Mouse (Mus musculus): ENCODE measurements around the gene Slc39a12.

Slc39a12 gene

DNA sequence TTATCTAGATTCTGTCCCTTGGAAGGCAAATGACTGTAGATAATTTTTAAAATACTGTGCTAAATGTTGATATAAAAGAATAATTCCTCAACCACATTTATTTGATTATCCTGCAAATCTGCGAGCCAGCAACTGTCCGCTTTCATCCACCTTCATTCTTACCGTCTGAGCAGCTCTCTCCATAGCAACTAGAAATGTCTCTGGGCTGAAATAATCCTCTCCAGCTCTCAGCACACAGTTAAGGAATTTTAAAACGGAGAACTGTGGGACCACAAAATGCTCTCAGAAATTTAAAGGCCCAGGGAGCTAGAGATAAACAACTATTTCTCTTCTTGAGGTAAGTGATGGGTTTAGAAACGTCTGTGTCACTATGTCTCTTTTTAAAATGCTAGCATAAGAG, at the start of gene Slc39a12:
Gene Slc39a12, plus strand, starts transcription at position 155 of the 400 bp plus-strand sequence.
- no peak for DNase-seq

DNA sequence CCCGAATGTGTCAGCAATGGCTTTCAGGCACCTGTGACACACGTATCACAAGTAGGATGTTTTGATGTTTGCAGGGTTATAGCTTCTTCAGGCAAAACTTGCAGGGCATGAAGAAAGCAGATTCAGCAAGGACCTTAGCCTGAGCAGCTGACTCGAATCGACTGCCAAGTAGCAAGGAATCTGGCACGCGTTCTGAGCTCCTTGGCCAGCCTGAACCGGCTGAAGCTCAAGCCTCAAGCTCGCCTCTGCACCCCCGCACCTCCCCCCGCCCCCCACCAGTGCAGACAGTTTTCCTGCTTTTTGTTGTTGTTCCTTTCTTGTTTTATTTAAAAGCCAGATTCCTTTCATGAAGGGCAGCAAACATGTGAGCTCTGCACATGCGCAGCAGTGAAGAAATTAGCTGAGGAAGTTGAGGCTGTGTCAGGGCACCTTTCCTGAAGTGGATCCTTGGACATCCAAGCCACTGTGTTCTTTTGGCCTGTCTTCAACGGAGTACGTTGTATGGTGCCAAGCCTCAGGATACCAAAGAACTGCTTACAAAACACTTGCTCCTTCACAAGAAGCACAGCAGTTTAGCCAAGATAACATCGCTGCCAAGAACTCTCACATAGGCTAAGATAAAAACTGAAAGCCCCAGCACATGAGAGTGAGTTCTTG, 46.3 kb upstream of the Slc39a12 start:
- DNase-seq: no peak

DNA sequence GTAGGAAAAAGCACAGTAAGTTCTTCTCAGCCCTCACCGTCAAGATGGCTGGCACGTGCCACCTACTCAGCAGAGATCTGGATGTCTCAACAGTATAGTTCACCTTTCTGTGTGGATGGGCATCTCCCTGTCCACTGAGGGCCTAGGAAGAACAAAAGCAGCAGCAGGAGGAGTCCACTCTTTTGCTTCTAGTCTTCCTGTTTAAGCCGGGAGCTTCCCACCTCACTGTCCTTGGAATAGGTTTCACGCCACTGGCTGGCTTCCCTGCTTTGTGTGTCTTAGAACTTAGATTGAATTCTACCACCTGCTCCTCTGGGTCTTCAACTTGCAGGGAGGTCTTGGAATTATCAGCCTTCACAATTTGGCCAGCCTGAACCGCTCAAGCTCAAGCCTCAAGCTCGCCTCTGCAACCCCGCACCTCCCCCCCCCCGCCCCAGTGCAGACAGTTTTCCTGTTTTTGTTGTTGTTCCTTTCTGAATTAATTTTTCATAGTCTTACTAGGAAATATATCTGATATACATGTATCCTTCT, 45.7 kb upstream of the Slc39a12 start:
- no peak for DNase-seq

DNA sequence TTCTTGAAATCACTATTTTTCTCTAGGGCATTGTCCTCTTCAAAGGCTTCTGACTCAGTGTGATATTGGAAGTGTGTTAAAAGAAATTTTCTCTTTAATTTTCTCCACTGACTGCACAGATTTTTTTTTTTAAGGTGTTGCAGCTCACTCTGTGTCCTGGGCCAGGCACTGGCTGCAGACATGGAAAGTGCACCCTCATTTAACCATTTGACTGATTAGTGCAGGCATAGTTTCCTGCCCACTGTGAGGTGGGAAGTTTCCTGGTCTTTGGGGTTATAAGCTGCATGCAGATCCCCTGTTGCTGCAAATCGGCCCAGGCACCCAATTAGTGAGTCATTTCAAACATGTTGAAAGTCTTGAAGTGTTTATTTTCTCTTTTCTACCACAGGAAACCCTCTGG, 740 bp downstream of the Slc39a12 start:
- no peak for DNase-seq

DNA sequence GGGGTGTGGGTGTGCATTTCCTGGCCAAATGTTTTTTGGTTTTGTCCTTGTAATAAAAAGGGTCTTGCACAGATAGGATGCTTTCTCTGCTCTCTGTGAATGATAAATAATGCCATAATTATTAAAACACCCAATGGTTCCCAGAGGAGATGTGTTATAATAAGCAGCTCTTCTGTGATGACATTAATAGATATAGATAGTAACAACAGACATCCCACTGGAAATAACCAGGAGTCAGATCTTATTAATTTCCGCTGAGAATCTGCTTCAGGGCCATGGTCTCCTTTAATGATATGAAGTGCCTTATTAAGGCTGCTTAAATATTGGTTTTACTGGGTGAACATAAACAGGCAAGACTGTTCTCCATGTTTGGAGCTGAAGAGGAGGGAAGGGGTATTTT, 2.8 kb downstream of the Slc39a12 start:
- DNase-seq: no peak

DNA sequence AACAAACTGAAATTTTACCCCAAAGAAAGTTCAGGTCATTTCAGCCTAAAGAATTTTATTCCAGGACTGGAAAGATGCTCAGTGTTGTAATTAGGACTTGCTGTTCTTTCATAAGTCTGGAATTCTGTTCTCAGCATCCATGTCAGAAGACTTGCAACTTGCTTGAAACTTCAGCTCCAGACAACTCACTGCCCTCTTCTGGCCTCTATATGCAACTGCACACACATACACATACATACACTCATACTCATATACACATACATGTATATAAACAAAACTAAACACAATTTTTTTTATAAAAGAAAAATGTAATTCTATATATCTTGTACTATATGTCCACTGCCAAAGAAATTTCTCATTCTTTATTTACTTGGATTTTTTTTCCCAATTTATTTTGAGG, 14.9 kb downstream of the Slc39a12 start:
- no peak for DNase-seq

DNA sequence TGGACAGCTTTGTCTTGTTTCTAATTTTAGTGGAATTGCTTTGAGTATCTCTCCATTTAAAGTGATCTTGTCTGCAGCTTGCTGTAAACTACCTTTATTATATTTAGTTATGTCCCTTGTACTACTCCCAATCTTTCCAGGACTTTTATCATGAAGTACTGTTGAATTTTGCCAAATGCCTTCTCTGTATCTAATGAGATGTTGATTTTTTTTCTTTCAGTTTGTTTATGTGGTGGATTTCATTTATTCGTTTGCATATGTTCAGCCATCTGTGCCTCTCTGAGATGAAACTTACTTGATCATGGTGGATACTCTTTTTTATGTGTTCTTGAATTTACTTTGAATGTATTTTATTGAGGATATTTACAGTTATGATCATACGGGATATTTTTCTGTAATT, 40.9 kb downstream of the Slc39a12 start:
- DNase-seq: no peak

DNA sequence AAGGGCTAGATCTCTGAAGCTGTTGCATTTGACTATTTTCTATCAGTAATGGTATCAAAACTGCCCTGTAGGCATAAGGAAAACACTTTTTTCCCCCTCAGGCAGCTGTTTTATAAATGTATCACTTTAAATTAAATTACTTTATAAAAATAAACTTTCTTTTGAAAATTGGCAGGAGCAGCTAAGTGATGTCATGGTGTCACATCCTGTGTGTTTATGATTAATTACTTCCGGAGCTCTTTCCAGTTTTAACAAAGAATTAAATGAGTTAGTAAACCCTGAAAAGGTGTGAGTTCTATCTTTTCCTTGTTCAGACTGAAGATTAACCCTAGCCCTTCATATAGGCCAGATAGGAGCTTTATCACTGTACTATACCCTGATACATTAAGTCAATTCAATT, 59.2 kb downstream of the Slc39a12 start:
- DNase-seq: no peak

DNA sequence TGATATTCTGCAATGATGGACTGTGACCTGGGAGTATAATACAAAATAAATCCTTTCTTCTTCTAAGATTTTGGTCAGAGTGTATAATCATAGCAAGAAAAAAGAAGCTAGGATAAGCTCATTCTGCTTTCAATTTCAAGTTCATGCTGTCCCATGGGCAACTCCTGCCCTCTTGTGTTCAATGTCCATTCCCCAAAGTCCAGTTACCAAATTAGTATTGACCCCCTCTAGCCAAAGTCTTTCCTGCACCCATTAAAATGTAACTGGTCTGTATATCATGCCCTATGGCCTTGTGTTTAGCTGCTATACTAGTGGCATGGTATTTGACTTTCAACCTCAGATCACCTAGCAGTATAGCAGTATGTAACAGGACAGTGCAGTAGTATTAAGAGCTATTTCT, 62.8 kb downstream of the Slc39a12 start:
- DNase-seq: no peak

DNA sequence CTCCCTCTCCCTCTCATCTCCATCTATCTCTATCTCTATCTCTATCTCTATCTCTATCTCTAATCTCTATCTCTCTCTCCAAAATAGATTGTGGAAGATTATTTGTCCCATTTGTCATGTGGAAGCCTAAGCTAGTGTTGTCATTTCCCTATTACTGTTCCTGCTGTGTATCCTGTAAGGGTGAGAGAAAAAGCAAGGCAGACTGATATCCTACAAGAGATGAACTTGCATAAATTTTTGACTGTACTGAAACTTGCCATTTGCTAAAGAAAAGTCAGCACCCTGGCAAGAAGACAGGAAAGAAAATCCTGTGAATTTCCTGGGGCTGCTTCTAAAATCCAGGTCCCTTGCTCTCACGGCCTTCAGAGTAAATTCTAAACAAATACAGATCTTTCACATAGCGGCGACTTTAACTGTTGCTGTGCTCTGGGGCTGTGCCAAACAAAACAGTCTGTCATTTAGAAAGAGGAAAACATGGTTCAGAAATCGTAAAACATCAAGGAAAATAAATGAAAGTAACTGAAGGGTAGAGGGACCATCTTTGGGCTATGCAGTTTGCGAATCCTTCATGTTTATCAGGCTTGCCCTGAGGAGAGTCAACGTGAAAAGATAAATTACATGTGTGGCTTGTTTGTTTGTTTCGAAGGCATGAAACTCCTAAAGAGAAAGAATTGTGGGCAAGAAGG, 67.0 kb downstream of the Slc39a12 start:
- no peak for DNase-seq

DNA sequence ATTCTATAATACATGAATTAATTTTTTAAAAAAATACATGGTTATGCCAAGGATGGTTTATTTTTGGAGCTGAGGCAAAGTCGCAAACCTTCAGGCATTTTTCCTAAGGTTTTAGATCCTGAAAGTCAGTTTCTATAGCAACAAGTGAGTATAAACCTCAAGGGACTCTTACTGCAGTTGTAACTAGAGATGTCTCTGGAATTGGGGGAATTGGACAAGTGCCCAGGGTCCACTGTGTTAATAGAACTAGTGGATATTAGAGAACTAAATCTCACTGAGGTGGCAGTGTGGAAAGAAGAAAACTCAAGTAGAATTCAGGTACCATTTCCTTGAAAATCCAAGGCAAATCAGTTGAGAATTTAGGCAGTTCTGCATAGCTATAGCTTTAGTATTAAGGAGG, 76.3 kb downstream of the Slc39a12 start:
- DNase-seq: no peak

DNA sequence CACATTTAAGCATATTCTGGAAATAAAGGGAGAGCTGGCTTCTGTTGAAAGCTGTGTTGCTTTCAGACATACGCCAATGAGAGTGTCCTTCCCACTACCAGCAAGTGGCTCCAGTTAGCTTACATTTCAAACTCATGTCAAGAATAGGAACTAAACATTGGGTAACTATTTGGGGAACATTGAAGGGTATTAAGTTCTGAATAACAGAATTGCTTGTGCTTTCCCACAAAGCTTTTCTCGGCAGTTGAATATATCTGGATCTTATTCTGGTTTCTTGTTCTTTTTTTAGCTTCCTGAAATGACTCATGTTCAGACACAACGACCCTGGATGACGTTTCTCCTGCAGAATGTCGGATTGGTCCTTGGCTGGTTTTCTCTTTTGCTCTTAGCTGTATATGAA, 106.0 kb downstream of the Slc39a12 start:
- DNase-seq: no peak

DNA sequence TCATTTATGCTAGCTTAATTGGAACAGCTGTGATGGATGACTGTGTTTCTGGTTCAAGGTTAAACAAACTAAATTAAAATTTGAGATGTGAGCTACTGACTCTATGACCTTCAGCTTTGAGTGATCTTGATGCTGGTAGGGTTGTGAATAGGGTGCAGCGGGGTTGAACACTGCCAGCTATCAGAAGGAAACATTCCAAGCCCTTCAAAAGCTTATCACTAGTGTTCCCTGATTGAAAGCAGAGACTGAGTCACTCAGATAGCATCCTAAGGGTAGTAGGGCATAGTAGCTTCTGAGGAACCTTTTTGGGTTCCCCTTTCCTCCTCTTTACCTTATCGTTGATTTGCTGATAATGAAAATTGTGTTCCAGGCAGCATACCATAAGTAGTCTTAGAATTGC, 108.0 kb downstream of the Slc39a12 start:
- DNase-seq: no peak

DNA sequence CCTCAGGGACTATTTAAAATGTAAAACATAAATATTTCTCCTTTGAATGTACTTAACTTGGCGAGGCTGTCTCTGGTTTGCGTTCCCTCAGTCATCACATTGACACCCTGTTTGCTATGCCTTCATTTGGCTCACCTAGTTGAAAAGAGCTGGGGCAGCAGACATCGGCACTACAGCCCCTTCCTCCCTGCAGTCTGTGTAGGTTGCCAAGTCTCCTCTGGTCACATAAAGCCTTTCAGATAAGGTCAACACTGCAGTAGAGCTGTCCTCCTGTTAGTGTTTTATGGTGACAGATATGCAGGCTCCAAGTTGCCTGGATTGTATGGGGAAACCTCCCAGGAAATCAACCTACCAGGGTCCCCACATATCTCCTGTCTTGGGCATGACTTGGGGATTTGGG, 114.4 kb downstream of the Slc39a12 start:
- no peak for DNase-seq

DNA sequence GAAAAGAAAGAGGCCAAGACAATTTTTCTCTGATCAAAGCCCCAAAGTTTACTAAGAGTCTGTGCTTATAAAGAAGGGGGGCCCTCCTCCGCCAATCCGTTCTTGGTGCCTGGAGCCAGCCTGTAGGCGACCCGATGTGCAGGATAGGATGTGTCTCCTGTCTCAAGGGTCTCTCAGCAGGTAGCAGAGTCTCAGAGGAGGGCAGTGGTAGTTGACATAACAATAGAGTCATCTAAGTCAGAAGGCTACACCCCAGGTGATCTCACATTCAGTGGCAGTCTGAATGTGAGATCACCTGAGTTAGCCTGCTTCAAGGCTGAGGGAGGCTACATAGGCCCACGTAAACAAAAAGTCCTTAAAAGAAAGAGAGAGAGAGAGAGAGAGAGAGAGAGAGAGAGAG, 130.1 kb downstream of the Slc39a12 start:
- no peak for DNase-seq

DNA sequence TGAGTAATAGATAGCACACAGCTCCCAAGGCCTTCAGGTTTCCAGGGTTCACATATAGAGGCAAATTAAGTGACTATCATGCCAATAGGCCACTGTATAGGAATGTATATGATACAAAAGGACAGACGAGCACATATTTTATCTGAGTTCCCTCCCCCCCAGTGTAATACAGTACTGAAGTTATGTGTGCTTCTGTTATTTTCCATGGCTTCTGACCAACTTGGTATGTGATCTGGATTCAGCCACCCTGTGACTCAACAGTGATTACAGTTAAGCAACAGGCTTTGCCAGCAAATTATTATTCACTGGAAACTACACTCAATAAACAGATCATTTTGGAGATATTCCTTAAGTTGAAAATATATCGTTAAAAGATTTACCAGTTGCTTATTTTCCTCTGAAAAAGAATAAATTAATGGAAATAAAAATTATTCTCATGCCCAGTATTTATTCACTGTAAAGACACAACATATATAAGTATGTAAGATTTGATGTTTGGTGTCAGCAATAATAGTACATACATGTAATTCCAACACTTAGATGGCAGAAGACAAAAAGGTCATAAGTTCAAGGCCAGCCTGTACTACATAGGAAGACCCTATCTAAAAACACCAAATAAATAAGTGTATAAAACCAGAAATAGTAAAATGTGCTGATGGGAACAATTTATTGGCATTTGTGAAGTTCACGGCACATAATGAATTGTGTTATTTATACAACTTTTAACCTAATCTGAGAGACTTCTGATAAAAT, 146.4 kb downstream of the Slc39a12 start:
- DNase-seq: no peak

DNA sequence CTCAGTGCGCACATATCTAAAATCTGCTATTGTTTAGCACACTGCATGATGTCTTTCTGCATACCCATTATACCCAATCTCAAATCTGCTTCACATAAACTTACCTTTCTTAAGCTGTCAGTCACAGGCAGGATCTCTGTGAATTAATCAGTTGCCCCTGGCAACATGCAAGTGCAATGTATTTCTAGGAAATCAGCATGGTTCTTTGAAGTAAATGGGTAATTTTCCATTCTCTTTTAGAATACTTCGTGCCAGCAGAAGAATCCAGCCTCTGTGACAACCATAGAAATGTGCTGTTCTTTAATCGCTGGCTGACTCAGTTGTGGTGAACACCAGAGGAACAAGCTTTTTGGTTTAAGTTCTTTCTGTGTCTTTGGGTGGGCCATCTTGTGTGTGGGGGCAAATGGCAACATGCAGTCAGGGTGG, 147.1 kb downstream of the Slc39a12 start:
- no peak for DNase-seq

DNA sequence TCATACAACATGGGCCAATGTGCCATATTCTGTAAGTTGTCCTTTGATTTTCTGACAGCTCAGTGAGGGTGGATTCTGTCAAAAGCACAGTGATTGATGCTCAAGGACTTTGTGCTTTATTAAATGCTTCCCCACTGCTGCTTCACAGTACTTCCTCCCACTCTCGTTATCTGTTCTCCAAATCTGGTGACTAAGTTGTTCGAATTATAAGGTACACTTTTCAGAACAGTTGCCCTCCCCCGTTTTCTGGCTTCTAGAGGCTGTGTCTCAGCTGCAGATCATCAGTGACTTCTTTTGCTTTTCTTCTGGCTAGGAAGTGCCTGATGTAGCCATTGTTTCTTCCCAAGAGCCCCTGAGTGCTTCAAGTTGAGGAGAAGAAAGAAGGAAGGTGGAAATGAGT, 149.7 kb downstream of the Slc39a12 start:
- DNase-seq: no peak

DNA sequence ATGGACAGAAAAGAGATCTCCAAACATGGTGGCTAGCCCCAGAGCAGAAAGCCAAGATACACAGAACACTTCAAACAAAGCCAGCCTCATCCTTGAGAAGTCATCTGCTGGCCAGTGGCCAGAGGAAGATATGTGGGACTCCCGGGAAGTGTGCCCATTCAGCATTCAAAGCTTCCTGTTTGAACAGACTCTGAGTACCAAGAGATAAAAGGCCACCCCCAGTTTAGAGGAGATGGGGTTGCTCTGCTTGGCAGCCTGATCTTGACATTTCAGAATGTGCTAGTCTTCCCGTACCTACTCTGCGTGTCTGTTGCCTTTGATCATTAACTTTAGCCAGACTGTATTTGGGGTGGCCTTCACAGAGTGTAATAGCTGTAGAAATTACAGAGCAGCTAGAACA, 155.2 kb downstream of the Slc39a12 start:
- no peak for DNase-seq

DNA sequence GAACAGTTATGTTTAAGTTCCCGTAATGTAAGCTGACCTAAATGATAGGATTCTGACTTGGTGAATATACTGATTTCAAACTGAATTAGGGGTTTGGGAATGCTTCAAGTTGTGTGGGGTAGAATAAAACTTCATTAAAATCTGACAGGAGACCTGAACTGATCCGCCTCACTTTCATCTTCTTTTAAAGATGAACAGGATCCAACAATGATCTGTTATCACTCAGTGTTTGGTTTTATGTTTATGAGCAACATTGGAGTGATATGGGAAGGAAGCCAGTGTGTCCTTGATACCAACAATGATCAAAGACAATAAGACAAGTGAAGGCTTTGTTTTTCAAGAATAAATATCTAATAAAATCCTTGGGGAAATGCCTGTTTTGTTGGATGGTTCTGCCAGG, 155.7 kb downstream of the Slc39a12 start:
- DNase-seq: no peak
